Mouse (Mus musculus) layer of hippocampus, adult 9-11 months (tissue): Measurements from ENCODE around the gene Bcl2l12.
A peak's percentile ranks its signal among the peaks of the same experiment; 100 is the strongest.
"Not testable (repeated sequence)": the region's sequence is repeated elsewhere in the genome, so short reads cannot be mapped to it uniquely, and the experiment has no call there.

ENCODE experiments used
- DNase-seq: peaks from one replicate; pipeline ENCODE4 v3.0.0; 2022

The Bcl2l12 gene

GRCm38 (mm10) chr7:44998501-44998955 lies at the start of gene Bcl2l12:
TSS of gene Bcl2l12 (minus strand) at chr7:44998712.
- no peak for DNase-seq

DNA sequence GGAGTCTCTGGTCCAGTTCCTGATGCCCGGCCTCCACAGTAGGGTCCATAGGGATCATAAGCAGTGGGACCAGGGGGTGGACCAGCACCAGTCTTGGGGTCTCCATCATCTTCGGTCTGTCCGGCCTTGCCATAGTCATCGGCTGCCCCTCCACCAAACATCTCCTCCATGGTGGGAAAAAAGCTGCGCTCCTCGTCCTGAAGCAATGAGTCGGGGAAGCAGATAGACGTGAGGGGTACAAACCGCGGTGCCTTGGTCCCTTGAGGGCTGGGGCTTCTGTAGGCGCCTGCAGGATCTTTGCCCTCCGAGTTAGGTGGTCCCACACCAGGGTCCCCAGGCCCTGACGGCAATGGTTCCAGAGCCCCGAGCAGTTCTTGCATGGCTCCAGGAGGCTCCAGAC lies 49.0 kb upstream of the Bcl2l12 start:
- DNase-seq, result no peak

DNA sequence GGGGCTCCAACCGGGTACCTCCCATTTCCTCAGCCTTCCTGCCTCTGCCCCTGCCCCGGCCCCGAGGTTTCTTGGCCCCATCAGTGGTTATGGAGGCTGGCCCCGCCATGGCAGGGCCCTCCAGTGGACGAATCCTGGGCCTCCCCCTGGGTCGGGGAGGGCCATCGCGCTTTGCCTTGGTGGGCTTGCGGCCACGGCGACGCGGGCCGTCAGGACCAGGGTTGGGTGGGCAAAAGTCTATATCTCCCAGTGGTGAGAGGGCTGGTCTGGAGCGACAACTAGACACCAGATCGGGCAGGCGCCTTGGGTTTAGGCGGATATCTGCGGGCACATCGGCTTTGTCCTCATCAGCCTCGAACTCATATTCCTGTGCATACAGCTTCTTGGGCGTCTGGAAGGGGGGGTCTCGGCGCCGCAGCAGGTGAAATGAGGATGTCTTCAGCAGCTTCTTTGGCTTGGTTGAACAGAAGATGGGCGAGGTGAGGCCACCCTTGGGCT lies 48.4 kb upstream of the Bcl2l12 start:
- DNase-seq, result no peak

DNA sequence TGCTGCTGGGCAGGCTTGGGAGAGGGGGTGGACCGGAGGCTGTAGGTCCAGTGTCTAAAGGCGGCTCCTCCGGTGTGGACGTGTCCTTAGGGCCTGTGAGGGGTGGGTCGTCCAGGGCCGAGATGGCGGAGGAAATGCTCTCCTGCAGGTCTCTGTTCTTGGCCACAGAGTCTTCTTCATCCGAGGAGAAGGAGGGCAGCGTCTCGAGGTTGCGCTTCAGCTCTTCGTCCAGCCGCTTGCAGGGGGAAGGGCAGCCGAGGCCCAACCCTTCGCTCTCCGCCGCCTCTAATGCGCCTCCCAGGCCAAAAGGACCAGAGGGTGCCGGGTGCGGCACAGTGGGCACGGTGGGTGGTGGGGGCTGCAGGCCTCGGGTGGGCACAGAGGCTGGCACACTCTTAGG lies 47.2 kb upstream of the Bcl2l12 start:
- no peak for DNase-seq

DNA sequence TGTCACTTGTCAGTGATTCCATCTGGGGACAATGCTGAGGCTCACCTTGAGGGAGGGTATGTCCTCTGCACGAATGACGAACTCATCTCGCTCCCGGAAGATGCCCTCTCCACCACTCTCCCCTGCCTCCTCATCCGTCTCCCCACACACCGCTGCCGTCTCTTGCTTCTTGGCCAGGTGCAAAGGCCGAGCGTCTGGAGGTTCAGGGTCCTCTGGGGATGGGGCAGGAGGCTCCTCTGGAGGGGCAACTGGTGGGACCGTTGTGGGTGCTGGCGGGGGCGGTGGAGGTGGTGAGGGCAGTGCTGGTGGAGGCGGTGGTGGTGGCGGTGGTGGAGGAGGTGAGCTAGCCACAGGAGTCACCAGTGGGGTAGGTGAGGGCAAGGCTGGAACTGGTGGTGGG lies 44.8 kb upstream of the Bcl2l12 start:
- DNase-seq, result no peak

DNA sequence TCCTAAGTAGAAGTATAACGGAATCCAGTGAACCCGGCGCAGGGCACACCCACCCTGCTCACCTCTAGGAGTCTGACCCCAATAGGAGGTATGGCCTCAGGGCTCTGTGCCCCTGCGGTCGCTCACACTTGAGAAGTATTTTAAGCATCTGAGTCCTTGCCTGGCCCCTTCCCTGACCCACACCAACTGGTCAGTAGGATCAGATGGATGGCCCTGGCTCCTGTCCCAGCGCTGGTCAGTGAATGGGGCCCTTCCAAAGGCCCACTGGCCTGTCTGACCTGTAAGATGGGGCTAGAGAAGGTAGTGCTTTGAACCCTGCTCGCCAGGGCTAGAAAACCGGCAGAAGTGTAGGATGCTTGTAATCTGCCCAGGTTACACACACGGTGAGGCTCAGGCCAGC lies 42.3 kb upstream of the Bcl2l12 start:
- DNase-seq, result no peak

- no peak for DNase-seq
Observed at GRCm38 (mm10) chr7:45038411-45038810, 39.9 kb upstream of the Bcl2l12 start.

- DNase-seq, result peak; percentile 10
Observed at GRCm38 (mm10) chr7:45037720-45038361, 39.3 kb upstream of the Bcl2l12 start.

DNA sequence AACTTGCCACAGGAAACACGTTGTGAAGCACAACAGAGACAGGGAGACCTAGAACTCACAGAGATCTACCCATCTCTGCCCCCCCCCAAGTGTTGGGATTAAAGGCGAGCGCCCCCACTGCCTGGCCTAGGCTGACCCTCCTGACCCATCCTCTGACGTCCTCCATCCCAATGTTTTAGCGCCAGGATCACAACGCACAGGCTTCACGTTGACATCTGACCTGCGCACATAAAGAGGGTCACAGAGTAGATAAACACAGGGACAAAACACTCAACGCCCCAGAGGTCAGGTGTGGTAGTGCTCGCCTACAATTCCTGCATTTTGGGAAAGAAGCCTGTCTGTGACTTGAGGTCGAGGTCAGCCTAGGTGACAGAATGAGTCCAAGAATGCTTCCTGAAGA lies 38.2 kb upstream of the Bcl2l12 start:
- no peak for DNase-seq

DNA sequence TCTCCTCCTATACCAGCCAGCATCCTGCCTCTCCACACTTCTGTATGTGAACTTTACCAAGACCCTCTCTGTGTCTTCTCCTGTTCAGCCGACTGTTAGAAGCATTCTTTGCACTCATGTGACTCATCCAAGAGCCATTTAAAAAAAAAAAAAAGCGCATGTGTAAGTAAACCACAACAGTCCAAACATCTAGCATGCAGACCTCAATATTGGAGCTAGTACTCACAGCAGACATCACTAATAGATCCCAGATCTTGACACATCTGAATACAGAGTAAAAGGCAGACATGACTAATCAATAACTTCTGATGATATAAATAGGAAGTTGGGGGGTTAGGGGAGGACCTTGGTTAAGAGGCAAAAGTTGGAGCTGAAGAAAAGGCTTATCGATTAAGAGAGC lies 37.1 kb upstream of the Bcl2l12 start:
- no peak for DNase-seq

GRCm38 (mm10) chr7:45033722-45034359 lies 35.3 kb upstream of the Bcl2l12 start:
- DNase-seq, result no peak

GRCm38 (mm10) chr7:45030857-45031256 lies 32.3 kb upstream of the Bcl2l12 start:
- DNase-seq, result no peak

GRCm38 (mm10) chr7:45029995-45030394 lies 31.5 kb upstream of the Bcl2l12 start:
- DNase-seq, result no peak

DNA sequence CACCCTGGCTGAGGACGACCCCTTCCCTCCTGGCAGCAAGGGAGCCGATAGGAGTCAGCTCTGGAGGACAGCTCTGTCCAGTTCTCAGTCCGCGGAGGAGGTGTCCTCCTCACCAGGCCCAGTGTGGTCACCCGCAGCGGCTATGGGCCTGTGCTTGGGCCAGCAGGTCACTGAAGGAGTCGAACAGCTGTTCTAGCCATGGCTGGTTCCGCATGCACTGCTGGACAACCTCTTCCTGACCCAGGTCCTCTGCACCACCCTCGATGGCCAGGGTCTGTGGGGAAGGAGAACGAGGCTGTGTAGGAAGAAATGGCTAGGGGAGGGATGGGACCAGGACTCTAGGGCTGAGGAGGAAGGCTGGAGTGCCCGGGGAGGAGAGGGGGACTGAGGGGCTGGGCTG lies 29.8 kb upstream of the Bcl2l12 start:
- DNase-seq, result no peak

GRCm38 (mm10) chr7:45027761-45028160 lies 29.2 kb upstream of the Bcl2l12 start:
- no peak for DNase-seq

- no peak for DNase-seq
Observed at GRCm38 (mm10) chr7:45026256-45026655, 27.7 kb upstream of the Bcl2l12 start.

- DNase-seq, result no peak
Observed at GRCm38 (mm10) chr7:45025601-45026220, 27.2 kb upstream of the Bcl2l12 start.

DNA sequence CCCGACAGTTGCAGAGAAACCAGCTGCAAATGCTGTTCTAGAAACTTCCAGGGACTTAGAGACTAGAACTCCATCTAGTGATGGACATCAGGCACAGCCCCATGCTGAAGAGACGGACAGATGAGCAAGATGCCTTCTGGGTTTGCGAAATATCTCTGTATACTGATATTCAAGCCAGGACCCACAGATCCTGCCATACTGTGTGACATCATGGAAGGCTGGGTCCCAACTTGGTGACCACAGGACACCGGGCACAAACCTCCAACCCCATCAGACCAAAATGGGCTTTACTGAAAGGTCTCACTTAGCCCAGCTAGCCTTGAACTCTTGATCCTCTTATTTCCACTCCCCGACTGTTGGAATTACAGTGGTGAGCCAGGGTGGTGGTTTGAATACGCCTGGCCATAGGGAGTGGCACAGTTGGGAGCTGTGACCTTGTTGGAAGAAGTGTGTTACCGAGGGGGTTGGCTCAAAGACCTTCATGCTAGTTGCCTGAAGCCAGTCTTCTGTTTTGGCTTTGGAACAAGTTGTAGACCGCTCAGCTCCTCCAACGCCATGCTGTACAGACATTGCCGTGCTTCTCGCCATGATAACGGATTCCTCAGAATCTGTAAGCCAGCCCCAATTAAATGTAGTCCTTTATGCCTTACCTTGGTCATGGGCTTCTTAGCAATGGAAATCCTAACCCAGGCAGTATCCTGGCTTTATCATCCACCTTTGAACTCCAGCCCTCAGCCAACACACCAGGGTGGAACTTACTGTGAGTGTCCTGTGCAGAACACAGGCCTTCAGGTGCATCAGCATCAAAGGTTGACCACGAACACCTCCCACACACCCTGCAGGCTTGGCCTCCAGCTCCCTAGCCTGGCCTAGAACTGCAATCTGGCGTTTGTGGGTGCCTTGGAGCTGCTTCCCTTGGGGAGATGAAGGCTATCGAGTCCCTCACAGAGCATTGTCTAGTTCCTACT lies 26.1 kb upstream of the Bcl2l12 start:
- no peak for DNase-seq

DNA sequence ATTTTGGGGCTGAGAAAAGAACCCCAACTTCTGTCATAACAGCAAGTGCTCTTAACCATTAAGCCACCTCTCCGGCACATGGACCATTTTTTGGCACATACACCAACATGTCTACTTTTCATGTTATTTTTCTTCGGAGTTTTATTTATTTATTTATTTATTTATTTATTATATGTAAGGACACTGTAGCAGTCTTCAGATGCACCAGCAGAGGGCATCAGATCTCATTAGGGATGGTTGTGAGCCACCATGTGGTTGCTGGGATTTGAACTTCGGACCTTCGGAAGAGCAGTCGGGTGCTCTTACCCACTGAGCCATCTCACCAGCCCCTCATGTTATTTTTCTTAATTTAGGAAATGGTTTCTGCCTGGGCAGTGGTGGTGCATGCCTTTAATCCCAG lies 25.2 kb upstream of the Bcl2l12 start:
- DNase-seq, result not testable (repeated sequence)

- no peak for DNase-seq
Observed at GRCm38 (mm10) chr7:45020225-45020624, 21.7 kb upstream of the Bcl2l12 start.

DNA sequence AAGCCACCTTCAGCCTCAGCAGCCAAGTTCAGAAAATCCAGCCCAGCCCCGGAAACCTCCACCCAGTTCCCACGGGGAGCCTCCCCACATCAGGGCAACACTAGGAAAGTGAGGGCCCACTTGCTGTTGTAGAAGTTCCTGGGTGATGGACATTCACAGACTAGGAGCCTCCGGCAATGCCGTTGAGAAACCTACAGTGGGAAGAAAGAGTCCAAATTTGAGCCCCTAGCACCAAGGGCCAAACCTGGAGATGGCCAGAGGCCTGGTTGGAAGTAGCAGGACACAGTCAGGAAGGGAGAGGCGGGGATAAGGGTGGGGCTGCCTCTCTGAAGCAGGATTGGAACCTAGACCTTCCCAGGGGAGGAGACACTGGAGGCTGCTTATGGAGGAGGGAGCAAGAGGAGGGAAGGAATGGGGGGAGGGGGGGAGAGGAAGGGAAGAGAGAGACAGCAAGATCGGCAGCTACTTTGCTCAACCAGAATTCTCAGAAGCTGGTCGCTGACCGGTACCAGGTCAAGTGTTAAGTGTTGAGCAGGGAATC lies 20.6 kb upstream of the Bcl2l12 start:
- no peak for DNase-seq

DNA sequence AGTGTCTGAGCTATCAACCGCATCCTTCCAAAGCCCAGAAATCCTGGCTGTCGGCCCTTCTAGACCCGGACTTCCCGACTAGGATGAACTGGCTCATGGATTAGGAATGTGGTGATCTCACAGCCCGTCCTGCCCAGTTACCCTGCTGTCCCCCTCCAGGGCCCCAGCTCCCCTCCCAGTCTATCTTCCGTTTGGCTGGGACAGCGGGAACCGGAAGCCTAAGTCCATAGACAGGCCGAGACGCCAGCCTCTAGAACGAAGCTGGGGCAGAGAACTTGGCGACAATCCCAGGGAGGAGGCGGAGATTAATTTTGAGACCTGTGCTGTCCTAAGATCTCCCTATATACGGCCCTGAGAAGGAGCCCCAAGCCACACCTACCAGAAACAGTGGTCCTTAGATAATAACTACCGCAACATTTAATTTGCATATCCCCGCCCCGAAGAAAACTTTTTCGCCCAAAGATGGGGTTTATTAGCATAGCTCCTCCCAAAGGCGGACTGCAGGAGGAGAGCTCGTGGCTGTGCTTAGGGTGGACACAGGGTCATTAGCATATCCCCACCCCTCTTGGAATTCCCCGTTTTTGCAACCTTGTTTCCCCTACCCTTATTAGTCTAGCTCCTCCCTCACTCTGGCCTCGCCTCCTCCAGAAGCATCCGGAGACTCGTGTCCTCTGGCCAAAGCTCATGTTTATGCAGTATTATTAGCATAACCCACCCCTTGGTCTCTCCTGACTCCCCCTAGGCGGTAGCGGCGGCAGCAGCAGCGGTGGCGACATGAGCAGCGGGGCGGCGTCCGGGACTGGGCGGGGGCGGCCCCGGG lies 18.9 kb upstream of the Bcl2l12 start, which contains the start of gene Rras:
Gene Rras (plus strand): TSS at position 720 of the 820 bp plus-strand sequence.
- peak; percentile 96 for DNase-seq
